Mouse (Mus musculus) ES-E14 (cell line): ENCODE measurements around the gene Chmp6. TPM values are rescaled to one million over a fixed set of nuclear protein-coding genes. Genes with fewer than 3 reads are reported as not detected.

ENCODE experiments used
- DNase-seq: peaks from one replicate; pipeline ENCODE4 v3.0.0-alpha.2; 2013; ENCODE audit warnings: low read depth, low spot score
- H3K27ac ChIP-seq: 2 replicates; pipeline ENCODE4 v1.5.1; 2012; ENCODE audit warnings: low read depth, mild to moderate bottlenecking, low read length, moderate library complexity, mixed read lengths; ENCODE audit not compliant: poor library complexity, insufficient read depth, severe bottlenecking
- H3K36me3 ChIP-seq: 2 replicates; pipeline ENCODE4 v1.6.1; 2012; ENCODE audit warnings: mild to moderate bottlenecking, low read length, moderate library complexity, mixed read lengths; ENCODE audit not compliant: control insufficient read depth, poor library complexity, insufficient read depth, severe bottlenecking
- H3K4me1 ChIP-seq, 2 experiments: fragments of 150-350 bp in 1 of 2; sonication (generic) in 1 of 2; 2 replicates each; pipeline ENCODE4 v1.6.1; 2012; ENCODE audit warnings: low read length in 2 of 2, mild to moderate bottlenecking in 1 of 2, mixed read lengths in 1 of 2; ENCODE audit not compliant: control insufficient read depth in 2 of 2, insufficient read depth in 2 of 2, poor library complexity in 1 of 2
- H3K4me3 ChIP-seq, 2 experiments: fragments of 150-350 bp in 1 of 2; sonication (generic) in 1 of 2; 2 replicates each; pipeline ENCODE4 v1.5.1; 2012; ENCODE audit warnings: low read length in 2 of 2, low read depth in 1 of 2, mild to moderate bottlenecking in 1 of 2, mixed read lengths in 1 of 2; ENCODE audit not compliant: insufficient read depth in 1 of 2, poor library complexity in 1 of 2, severe bottlenecking in 1 of 2
- H3K9ac ChIP-seq: 2 replicates; pipeline ENCODE4 v1.6.1; 2012; ENCODE audit warnings: low read depth, mild to moderate bottlenecking, low read length, mixed read lengths; ENCODE audit not compliant: poor library complexity, insufficient read depth, severe bottlenecking
- H3K9me3 ChIP-seq: fragments of 150-350 bp; sonication (generic); 2 replicates; pipeline ENCODE4 v1.6.1; 2012; ENCODE audit warnings: low read depth, mild to moderate bottlenecking, low read length; ENCODE audit not compliant: control insufficient read depth, insufficient read depth
- CHD2 ChIP-seq: IDR thresholded peaks from 2 replicates; pipeline ENCODE4 v1.6.1; 2014; ENCODE audit warnings: mild to moderate bottlenecking, low read depth, low read length, inconsistent platforms
- HCFC1 ChIP-seq: IDR thresholded peaks from 2 replicates; pipeline ENCODE4 v1.6.1; 2012; ENCODE audit warnings: low read length, inconsistent platforms, borderline replicate concordance; ENCODE audit not compliant: insufficient read depth
- MAFK ChIP-seq: IDR thresholded peaks from 2 replicates; pipeline ENCODE4 v1.6.1; 2014; ENCODE audit warnings: mild to moderate bottlenecking, low read depth, low read length, inconsistent platforms; ENCODE audit not compliant: insufficient read depth
- ZC3H11A ChIP-seq: IDR thresholded peaks from 2 replicates; pipeline ENCODE4 v1.6.1; 2012; ENCODE audit warnings: low read depth, mild to moderate bottlenecking, inconsistent platforms, low read length, borderline replicate concordance
- ZNF384 ChIP-seq: IDR thresholded peaks from 2 replicates; pipeline ENCODE4 v1.6.1; 2012; ENCODE audit warnings: low read depth, low read length, inconsistent platforms
- in situ Hi-C, 2 experiments: fragments of 600-800 bp; cut with MboI; formaldehyde crosslinking; loops; one replicate each; pipeline ENCODE4 v1.15.1; 2025; ENCODE audit warnings: low sequenced_read_pairs in 2 of 2, inconsistent platforms in 1 of 2; ENCODE audit not compliant: unreplicated experiment in 2 of 2
- total RNA-seq: library from RNA; depleted of rRNA; stranded (reverse); fragments of 300-350 nt; gene quantifications from 2 replicates; pipeline ENCODE4 v1.2.3, GENCODE M21; 2012

Chmp6 gene
- total RNA-seq, 1 experiment, result 48.1 TPM

GRCm38 (mm10) chr11:119960671-119961070 is 47.4 kb downstream of the Chmp6 start:
- H3K4me1 ChIP-seq, result peaks cover 0 to 11% of the 10 kb centered on the region in 2 experiments; a peak in 1 of 4 replicates
- DNase-seq, result no peak
- in situ Hi-C loops, result no loop called here

GRCm38 (mm10) chr11:119961511-119961910 is 48.3 kb downstream of the Chmp6 start:
- Histone ChIP-seq H3K36me3 (0 out of 2 replicates have a peak, but pooled peaks cover 5% of the 10 kb centered on the region), H3K4me3 (no peak overlapping the region), H3K9ac (no peak overlapping the region), H3K27ac (no peak overlapping the region), H3K9me3 (no peaks in the 10 kb centered on the region), H3K4me1 (peaks cover 0 to 8% of the 10 kb centered on the region in 2 experiments; a peak in 1 of 4 replicates)
- in situ Hi-C loops, result no loop called here
- DNase-seq, result no peak
- no peak for TF ChIP-seq ZC3H11A
- no peak for TF ChIP-seq CHD2
- no peak for TF ChIP-seq MAFK
- TF ChIP-seq HCFC1, result no peak
- no peak for TF ChIP-seq ZNF384

More at GRCm38 (mm10) chr11:119960671-119961070, 47.4 kb downstream of the Chmp6 start:
- H3K27ac ChIP-seq, result no peak overlapping the region
- H3K36me3 ChIP-seq, result 0 out of 2 replicates have a peak, but pooled peaks cover 5% of the 10 kb centered on the region
- TF ChIP-seq ZNF384 (no peak), ZC3H11A (no peak), CHD2 (no peak), HCFC1 (no peak), MAFK (no peak)
- H3K9me3 ChIP-seq, result no peaks in the 10 kb centered on the region
- no peak overlapping the region for H3K9ac ChIP-seq
- H3K4me3 ChIP-seq, result no peak overlapping the region

DNA sequence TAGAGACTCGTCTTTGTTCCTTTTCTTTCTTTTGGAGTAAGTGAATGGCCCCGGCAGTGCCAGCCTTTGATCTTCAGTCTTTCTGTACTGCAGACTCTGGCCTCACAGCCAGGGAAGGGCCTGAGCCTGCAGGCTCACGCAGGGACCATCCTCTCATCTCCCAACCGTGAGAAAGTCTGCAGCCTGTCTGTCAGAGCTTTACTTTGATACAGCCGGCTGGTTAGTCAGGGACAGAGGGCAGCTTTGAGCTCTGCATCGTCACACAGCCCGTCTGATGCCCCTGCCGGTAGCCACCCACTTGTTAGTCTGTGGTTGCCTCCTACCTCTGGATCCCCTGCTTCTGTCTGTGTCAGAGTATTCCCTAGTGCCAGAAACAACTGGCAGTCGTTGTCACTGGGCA is 51.8 kb downstream of the Chmp6 start:
- Histone ChIP-seq H3K36me3 (0 out of 2 replicates have a peak, but pooled peaks cover 5% of the 10 kb centered on the region), H3K27ac (no peak overlapping the region), H3K9ac (no peak overlapping the region), H3K4me3 (no peak overlapping the region), H3K4me1 (no peaks in the 10 kb centered on the region), H3K9me3 (no peaks in the 10 kb centered on the region)
- DNase-seq, result no peak
- no peak for TF ChIP-seq HCFC1
- in situ Hi-C loops, result no loop called here

DNA sequence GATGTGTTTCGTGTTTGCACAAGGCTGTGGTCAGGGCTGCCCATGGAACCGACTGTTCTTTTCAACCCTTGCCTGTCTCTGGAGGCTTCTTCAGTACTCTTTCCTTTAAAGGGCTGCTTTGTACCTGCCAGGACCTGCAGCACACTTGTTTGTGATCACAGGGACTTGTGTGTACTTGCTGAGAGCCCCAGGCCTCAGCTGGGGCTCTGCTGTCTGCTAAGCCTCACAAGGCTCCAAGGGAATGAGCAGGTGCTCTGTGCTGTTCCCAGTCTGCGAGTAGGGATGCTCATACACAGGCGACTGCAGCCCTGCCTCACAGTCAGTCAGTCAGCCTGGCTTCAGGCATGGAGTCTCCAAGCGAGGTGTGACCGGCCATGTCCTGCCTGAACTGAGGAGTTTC is 53.1 kb downstream of the Chmp6 start:
- Histone ChIP-seq H3K4me3 (no peak overlapping the region), H3K27ac (no peak overlapping the region), H3K9me3 (no peaks in the 10 kb centered on the region), H3K9ac (no peak overlapping the region), H3K36me3 (0 out of 2 replicates have a peak, but pooled peaks cover 3% of the 10 kb centered on the region), H3K4me1 (peaks cover 0 to 4% of the 10 kb centered on the region in 2 experiments; a peak in 1 of 4 replicates)
- TF ChIP-seq HCFC1, result no peak
- no peak for TF ChIP-seq ZC3H11A
- TF ChIP-seq MAFK, result no peak
- TF ChIP-seq CHD2, result no peak
- no peak for TF ChIP-seq ZNF384
- in situ Hi-C loops, result no loop called here
- no peak for DNase-seq

- TF ChIP-seq MAFK, result no peak
- no peak for TF ChIP-seq ZNF384
- no peak for TF ChIP-seq ZC3H11A
- TF ChIP-seq HCFC1, result no peak
- no peak for TF ChIP-seq CHD2
- H3K36me3 ChIP-seq, result 0 out of 2 replicates have a peak, but pooled peaks cover 3% of the 10 kb centered on the region
- no peak overlapping the region for H3K4me3 ChIP-seq
- peaks cover 0 to 4% of the 10 kb centered on the region in 2 experiments; a peak in 2 of 4 replicates for H3K4me1 ChIP-seq
- in situ Hi-C loops, result no loop called here
- no peaks in the 10 kb centered on the region for H3K9me3 ChIP-seq
- no peak overlapping the region for H3K27ac ChIP-seq
- H3K9ac ChIP-seq, result no peak overlapping the region
- no peak for DNase-seq
Observed at GRCm38 (mm10) chr11:119967401-119967800, 54.2 kb downstream of the Chmp6 start.
